Mouse (Mus musculus): ENCODE measurements around the gene Spsb3. TPM values are rescaled to one million over a fixed set of nuclear protein-coding genes. Genes with fewer than 3 reads are reported as not detected.

Gene Spsb3
- 10 to 100 TPM; 25.8 to 29.3 (median 27.7) TPM for total RNA-seq (2022)

DNA sequence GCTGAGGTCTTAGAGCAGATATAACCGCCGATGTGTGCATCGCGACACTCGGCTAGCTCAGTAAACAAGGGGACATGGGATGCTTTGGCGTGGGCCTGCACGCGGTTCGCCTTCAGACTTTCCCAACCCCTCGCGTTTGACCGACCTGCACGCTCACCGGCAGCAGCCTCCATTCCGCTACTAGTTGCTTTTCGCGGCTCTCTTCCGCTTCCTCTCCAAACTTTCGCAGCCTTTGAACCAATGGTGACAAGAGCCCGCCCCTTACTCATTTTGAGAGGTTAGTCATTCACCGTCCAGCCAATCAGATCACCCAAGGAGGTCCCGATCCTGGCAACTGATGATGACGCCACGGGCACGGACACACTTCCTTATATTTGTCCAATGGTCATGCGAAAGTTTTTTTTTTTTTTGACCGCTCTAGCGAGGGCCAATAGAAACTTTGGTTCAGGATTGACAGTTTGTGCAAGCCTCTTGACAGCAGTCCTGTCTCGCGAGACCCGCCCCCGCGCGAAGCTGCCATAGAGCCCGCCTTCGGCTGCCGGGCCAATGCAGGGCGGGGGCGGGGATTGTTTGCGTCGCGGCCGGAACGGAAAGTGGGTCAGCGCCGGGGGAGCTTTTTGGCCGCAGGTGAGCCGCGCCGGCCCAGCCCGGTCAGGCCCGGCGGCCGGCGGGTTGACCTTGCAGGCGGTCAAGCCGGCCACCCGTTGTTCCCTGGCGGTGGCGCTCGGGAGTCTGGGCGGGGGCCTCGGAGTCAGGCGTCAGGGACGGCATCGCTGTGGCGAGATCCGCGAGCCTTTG, at the start of gene Spsb3, which contains the start of gene Nubp2:
Gene Spsb3, plus strand, starts transcription at position 510 of the 798 bp plus-strand sequence.
Gene Nubp2, minus strand, starts transcription at position 216 of the 798 bp plus-strand sequence.
- peak; percentile 99 for DNase-seq (ENCODE audit: low spot score)

GRCm38 (mm10) chr17:24839842-24840241, 46.6 kb upstream of the Spsb3 start, which contains the start of gene Hagh:
TSS of gene Hagh (plus strand) at chr17:24840143.
- no peak for DNase-seq (ENCODE audit: low spot score)

- no peak for DNase-seq (ENCODE audit: low spot score)
Measured at GRCm38 (mm10) chr17:24840341-24840740, 46.1 kb upstream of the Spsb3 start.

GRCm38 (mm10) chr17:24841133-24841532, 45.3 kb upstream of the Spsb3 start:
- DNase-seq (ENCODE audit: low spot score) = no peak

DNA sequence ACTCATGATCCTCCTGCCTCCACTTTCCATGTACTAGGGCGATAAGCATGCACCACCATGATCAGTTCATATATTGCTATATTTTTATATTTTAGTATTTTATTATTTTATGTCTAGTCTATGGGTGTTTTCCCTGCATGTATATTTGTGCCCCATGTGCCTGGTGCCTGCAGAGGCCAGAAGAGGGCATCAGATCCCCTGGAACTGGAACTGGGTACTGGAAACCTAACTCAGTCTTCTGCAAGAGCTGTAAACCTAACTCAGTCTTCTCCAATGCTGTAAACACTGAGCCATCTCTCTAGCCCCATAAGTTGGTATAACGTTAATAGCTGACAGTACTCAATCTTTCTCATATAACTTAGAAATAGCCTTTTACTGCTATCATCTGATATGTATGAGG, 43.8 kb upstream of the Spsb3 start:
- DNase-seq (ENCODE audit: low spot score) = no peak

DNA sequence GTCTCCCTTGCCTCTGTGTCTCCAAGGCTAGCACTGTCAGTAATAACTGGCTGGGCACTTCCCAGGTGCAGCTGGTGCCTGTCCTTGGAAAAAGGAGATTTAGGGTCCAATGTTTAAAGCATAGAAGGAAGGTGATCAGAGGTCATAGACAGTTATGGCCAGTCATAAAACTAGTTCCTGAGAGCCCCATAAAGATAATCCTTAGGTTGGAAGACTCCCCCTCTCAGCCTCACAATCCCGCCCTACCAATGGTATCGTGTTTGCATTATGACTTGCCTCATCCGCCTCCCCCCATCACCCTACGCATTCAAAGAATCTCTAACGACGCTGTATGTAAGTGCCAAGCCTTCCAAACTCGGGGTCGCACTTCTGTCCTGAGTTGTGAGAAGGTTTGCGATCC, 41.9 kb upstream of the Spsb3 start:
- DNase-seq (ENCODE audit: low spot score) = no peak

- DNase-seq (ENCODE audit: low spot score) = no peak
Measured at GRCm38 (mm10) chr17:24847386-24847785, 39.1 kb upstream of the Spsb3 start.

- DNase-seq (ENCODE audit: low spot score) = no peak
Measured at GRCm38 (mm10) chr17:24848600-24849031, 37.8 kb upstream of the Spsb3 start.

GRCm38 (mm10) chr17:24849733-24850064, 36.7 kb upstream of the Spsb3 start:
- no peak for DNase-seq (ENCODE audit: low spot score)

GRCm38 (mm10) chr17:24850065-24850772, 36.2 kb upstream of the Spsb3 start, which contains the start of gene Fahd1:
TSS of gene Fahd1 (minus strand) at chr17:24850364.
- DNase-seq (ENCODE audit: low spot score) = peak; percentile 98

DNA sequence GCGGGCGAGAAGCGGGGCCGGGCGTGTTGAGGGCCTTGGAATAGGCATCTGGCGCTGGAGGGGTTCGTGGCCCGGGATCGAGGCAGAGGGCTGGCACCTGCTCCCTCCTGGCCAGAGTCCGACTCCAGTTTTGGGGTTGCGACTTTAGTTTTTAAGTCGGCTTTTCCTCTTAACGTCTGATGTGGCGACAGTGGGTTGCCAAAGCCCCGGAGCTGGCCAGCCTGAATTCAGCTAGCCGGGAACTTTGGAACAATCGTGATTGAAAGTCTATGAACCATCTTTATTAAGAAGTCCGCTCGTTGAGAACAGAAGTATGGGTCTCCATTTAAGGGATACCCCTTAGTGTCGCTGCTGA, 35.7 kb upstream of the Spsb3 start:
- DNase-seq (ENCODE audit: low spot score) = no peak

- no peak for DNase-seq (ENCODE audit: low spot score)
Measured at GRCm38 (mm10) chr17:24851381-24852125, 34.9 kb upstream of the Spsb3 start.

DNA sequence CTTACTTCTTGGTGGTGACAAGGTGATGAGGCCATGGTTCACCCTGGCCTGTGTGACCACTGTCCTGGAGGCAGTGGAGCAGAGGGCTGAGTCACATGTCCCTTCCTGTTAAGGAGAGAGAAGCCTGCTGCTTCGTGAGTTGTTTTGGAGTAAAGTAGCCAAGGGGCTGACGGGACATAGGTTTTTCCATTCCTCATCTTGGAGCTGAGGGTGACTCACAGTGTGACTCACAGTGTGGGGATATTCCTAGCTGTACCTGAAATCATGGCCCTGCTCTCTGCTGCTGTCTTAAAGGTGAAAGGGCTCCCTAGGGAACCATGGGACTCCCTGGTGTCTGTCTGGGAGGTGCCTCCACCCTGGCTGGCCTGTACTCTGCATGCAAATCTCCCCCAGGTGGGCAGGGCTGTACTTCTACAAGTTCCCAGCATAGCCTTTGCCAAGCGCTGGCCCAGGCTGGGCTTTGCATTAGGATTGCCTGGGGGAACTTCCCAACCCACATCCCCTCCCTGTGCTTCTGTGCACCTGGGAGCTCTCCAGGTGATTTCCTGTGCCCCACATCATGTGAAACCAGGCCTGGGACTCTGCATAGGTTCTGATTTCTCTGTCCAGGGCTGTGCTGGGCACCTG, 30.5 kb upstream of the Spsb3 start:
- no peak for DNase-seq (ENCODE audit: low spot score)

DNA sequence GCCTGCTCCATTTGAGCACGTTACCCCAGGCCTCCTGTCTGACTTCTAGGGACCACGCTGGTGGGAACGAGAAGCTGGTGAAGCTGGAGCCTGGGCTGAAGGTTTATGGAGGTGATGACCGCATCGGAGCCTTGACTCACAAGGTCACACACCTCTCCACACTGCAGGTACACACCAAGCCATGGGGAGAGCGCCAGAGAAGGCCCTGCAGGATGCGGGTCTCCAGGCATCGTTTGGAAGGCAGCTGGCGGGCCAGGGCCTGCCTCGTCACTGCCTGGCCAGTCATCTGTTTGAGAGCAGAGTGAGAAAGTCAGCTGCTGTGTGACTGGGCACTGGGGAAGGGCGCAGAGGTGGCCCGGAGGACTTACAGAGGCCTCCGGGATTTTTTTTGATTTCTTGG, 29.9 kb upstream of the Spsb3 start:
- DNase-seq (ENCODE audit: low spot score) = no peak

DNA sequence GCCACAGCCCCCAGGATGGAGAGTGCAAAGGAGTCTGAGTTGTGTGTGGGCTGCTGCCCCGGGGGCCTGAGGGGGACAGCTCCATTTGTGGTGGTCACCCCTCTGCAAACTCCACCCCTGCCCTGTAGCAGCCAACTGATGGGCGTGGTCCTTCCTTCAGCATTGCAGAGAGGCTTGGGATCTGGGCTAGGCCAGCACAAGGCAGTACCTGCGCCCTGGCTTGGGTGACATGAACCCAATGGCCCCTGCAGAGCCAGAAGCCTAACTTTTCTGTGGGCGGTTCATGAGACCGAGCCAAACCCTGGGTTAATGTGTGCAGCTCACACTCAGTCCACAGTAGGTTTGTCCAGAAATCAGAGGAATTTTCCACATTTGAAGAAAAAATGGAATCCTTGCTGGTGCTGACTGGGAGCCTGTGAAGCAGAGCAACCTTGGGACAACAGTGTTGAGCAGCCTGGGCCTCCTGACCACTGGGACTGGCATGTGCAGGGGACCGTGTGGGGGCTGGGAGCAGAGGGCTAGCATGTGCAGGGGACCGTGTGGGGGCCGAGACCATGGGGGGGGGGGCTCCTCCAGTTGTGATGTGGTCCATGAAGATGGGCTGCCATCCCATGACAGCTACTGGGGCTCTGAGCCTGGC, 28.5 kb upstream of the Spsb3 start:
- DNase-seq (ENCODE audit: low spot score) = no peak

DNA sequence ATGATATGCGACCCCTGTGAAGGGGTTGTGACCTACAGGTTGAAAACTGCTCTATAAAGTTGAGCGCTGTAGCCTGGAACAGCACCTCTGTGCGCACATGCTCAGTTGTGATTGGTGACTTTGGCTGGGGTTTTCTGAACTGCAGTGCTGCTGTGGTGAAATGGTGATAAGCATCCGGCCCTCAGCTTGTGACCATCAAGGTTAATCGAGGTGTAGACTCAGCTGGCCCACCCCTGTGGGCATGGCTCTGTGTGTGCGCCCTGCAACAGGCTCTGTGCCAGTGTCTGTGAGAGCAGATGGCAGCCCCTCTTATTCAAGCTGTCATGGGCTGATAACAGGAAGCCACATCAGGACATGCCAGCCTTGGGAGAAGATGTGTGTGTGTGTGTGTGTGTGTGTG, 27.5 kb upstream of the Spsb3 start:
- no peak for DNase-seq (ENCODE audit: low spot score)

DNA sequence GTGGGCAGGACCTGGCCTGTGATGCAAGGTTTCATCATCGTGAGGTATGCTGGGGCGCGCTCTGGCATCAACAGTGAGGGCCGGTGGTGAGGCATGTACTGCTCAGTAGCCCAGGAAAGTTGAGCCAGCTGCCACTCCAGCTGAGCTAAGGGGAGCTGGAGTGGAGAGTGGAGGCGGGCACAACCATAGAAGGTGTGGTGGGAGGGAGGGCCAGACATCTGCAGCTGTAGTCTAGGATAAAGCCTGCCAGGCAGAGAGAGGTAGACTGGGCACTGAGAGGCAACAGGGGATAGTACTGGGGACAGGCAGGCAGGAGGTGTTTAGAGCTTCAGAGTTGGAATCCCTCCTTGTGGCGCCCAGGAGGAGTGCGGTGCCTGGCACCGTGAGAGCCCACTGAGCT, 26.4 kb upstream of the Spsb3 start:
- no peak for DNase-seq (ENCODE audit: low spot score)

DNA sequence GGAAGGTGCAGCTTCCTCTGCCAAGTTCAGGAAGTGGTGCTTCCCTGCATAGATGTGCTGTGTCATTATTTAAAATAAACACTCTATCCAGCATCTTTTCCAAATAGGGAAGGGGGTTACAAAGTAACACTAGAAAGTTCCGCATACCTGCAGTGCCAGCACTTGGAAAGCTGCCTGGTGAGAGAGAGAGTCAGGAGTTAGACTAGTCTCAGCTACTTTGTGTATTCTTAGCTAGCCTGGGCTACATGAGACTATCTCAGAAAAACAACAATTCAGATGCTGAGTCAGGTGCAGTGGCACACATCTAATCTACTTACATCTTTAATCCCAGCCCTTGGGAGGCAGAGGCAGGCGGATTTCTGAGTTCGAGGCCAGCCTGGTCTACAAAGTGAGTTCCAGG, 24.7 kb upstream of the Spsb3 start:
- DNase-seq (ENCODE audit: low spot score) = no peak

DNA sequence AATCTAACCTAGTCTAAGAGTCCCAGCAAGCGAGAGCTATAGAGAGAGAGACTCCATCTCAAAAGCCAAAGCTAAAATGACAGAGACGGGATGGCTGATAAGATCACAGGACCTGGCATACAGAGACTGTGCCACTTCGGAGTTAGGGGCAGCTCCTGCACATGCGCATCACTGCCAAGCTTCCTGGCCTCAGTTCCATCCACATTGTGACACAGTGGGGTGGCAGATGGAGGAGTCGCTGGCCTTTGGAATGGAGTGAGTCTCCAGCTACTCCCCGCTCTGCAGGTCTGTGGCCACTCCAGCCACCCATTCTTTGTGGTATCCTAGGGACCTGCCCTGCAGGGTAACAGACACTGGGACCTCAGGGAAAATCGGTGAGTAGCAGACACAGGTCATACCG, 20.7 kb upstream of the Spsb3 start, which contains the start of gene Igfals:
Gene Igfals, plus strand, starts transcription at position 222 of the 400 bp plus-strand sequence.
- no peak for DNase-seq (ENCODE audit: low spot score)

- no peak for DNase-seq (ENCODE audit: low spot score)
Measured at GRCm38 (mm10) chr17:24867914-24868313, 18.5 kb upstream of the Spsb3 start.

GRCm38 (mm10) chr17:24873695-24874404, 12.6 kb upstream of the Spsb3 start:
- no peak for DNase-seq (ENCODE audit: low spot score)

All from heart, adult 8-10 months (tissue).